Mouse (Mus musculus) midbrain, embryonic 13.5 days (tissue): ENCODE data around the gene Olfr601. TPM values are rescaled to one million over a fixed set of nuclear protein-coding genes. Genes with fewer than 3 reads are reported as not detected.
"Not testable (repeated sequence)": the region's sequence is repeated elsewhere in the genome, so short reads cannot be mapped to it uniquely, and the experiment has no call there.

Source experiments
- ATAC-seq: fragments of 200-750 bp; cut with Nextera tagmentation; 2 replicates; pipeline ENCODE4 v1.8.0; 2017; ENCODE audit warnings: mild to moderate bottlenecking, moderate TSS enrichment, moderate library complexity
- H3K27ac ChIP-seq: fragments of 300-500 bp; sonication (generic); 2 replicates; pipeline ENCODE4 v1.5.1; 2015; ENCODE audit warnings: inconsistent platforms, mild to moderate bottlenecking, moderate library complexity
- H3K27me3 ChIP-seq: fragments of 300-500 bp; sonication (generic); 2 replicates; pipeline ENCODE4 v1.6.1; 2015; ENCODE audit warnings: mild to moderate bottlenecking, inconsistent platforms
- H3K36me3 ChIP-seq: fragments of 300-500 bp; sonication (generic); 2 replicates; pipeline ENCODE4 v1.6.1; 2015; ENCODE audit warnings: mild to moderate bottlenecking, inconsistent platforms
- H3K4me1 ChIP-seq: fragments of 300-500 bp; sonication (generic); replicated peaks from 2 replicates; pipeline ENCODE4 v1.6.1; 2015; ENCODE audit warnings: inconsistent platforms
- H3K4me2 ChIP-seq: fragments of 300-500 bp; sonication (generic); replicated peaks from 2 replicates; pipeline ENCODE4 v1.6.1; 2015; ENCODE audit warnings: moderate library complexity, mild to moderate bottlenecking, inconsistent platforms
- H3K4me3 ChIP-seq: fragments of 300-500 bp; sonication (generic); replicated peaks from 2 replicates; pipeline ENCODE4 v1.5.1; 2015; ENCODE audit warnings: mild to moderate bottlenecking, inconsistent platforms
- H3K9ac ChIP-seq: fragments of 300-500 bp; sonication (generic); replicated peaks from 2 replicates; pipeline ENCODE4 v1.6.1; 2015; ENCODE audit warnings: mild to moderate bottlenecking, inconsistent platforms
- H3K9me3 ChIP-seq: fragments of 300-500 bp; sonication (generic); 2 replicates; pipeline ENCODE4 v1.6.1; 2016; ENCODE audit warnings: mild to moderate bottlenecking, inconsistent platforms
- WGBS: fragments of 180-500 bp; shearing (Covaris S2); methylation state at CpG from one replicate; pipeline ENCODE4 v1.1.7; 2015; 5-methylcytosine and 5-hydroxymethylcytosine counted together
- polyA plus RNA-seq: library from polyadenylated mRNA; unstranded; fragments of >200 nt; fragmentation: Nextera tagmentation; extraction: Ambion mirVana; gene quantifications from 2 replicates; pipeline ENCODE4 v1.2.1, GENCODE M21; 2015

The Olfr601 gene
- not detected in 2 replicates for polyA plus RNA-seq

- Histone ChIP-seq H3K4me1 (no peaks in the 10 kb centered on the region), H3K9ac (no peak within 1 kb of the TSS), H3K4me2 (no peak within 1 kb of the TSS), H3K4me3 (no peak within 1 kb of the TSS), H3K9me3 (no peaks in the 10 kb centered on the region; the same call in 1 of the 2 replicates), H3K27ac (no peak within 1 kb of the TSS), H3K36me3 (no peaks in the 10 kb centered on the region), H3K27me3 (no peaks in the 10 kb centered on the region)
- no peak for ATAC-seq
- WGBS = 91% methylated on average over 1 of the region's 1 CpGs
Observed at GRCm38 (mm10) chr7:103362555-103362954, at the start of gene Olfr601. Gene Olfr601 (minus strand): TSS chr7:103362655.

GRCm38 (mm10) chr7:103406521-103407055 lies 44.1 kb upstream of the Olfr601 start:
- ATAC-seq, H3K27me3 ChIP-seq, H3K4me1 ChIP-seq, H3K36me3 ChIP-seq, H3K4me3 ChIP-seq, H3K27ac ChIP-seq, H3K9me3 ChIP-seq, H3K4me2 ChIP-seq, H3K9ac ChIP-seq: not testable (repeated sequence)
- 72% methylated on average over 3 of the region's 3 CpGs for WGBS

- no peaks in the 10 kb centered on the region for H3K4me1 ChIP-seq
- H3K27me3 ChIP-seq = no peaks in the 10 kb centered on the region
- H3K9ac ChIP-seq = no peak overlapping the region
- 9% methylated on average over 1 of the region's 1 CpGs for WGBS
- H3K4me2 ChIP-seq = no peak overlapping the region
- H3K4me3 ChIP-seq = no peak overlapping the region
- no peaks in the 10 kb centered on the region for H3K36me3 ChIP-seq
- no peak overlapping the region for H3K27ac ChIP-seq
- ATAC-seq = no peak
- H3K9me3 ChIP-seq = no peaks in the 10 kb centered on the region
Observed at GRCm38 (mm10) chr7:103398981-103399380, 36.5 kb upstream of the Olfr601 start.

DNA sequence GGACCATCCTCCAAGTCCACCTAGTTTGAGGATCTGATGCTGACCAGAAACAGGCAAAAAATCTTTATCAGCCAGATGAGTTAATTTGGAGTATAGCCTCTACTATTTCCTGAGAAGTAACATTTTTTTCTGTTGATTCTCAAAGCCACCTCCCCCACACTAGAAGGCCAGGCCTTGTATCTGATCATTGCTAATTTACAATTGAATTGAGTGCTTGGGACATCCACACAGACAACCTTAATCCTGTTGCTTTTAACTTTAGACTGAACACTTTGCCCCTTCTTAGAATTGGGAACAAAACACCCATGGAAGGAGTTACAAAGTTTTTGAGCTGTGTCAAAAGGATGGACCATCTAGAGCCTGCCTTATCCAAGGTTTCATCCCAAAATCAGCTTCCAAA lies 35.3 kb upstream of the Olfr601 start:
- Histone ChIP-seq H3K4me2 (no peak overlapping the region), H3K36me3 (no peaks in the 10 kb centered on the region), H3K27me3 (no peaks in the 10 kb centered on the region), H3K27ac (no peak overlapping the region), H3K9me3 (no peaks in the 10 kb centered on the region), H3K4me1 (no peaks in the 10 kb centered on the region), H3K4me3 (no peak overlapping the region), H3K9ac (no peak overlapping the region)
- ATAC-seq = no peak

- ATAC-seq = no peak
- no peak within 1 kb of the TSS for H3K9ac ChIP-seq
- no peaks in the 10 kb centered on the region for H3K9me3 ChIP-seq
Observed at GRCm38 (mm10) chr7:103386077-103386476, 23.6 kb upstream of the Olfr601 start, which contains the start of gene Olfr603. Gene Olfr603 (minus strand): TSS chr7:103386177.

GRCm38 (mm10) chr7:103349569-103349968 lies 12.9 kb downstream of the Olfr601 start, which contains the start of gene Olfr600:
Gene Olfr600 (minus strand): TSS chr7:103349669.
- Histone ChIP-seq H3K9ac (no peak within 1 kb of the TSS), H3K4me3 (no peak within 1 kb of the TSS), H3K4me2 (no peak within 1 kb of the TSS), H3K4me1 (no peaks in the 10 kb centered on the region), H3K9me3 (no peaks in the 10 kb centered on the region), H3K27ac (no peak within 1 kb of the TSS), H3K27me3 (no peaks in the 10 kb centered on the region), H3K36me3 (no peaks in the 10 kb centered on the region)
- no peak for ATAC-seq

More at GRCm38 (mm10) chr7:103386077-103386476, 23.6 kb upstream of the Olfr601 start, which contains the start of gene Olfr603:
- no peak within 1 kb of the TSS for H3K4me3 ChIP-seq
- H3K4me1 ChIP-seq = no peaks in the 10 kb centered on the region
- H3K27ac ChIP-seq = no peak within 1 kb of the TSS
- H3K27me3 ChIP-seq = no peaks in the 10 kb centered on the region
- H3K36me3 ChIP-seq = no peaks in the 10 kb centered on the region
- no peak within 1 kb of the TSS for H3K4me2 ChIP-seq

- Histone ChIP-seq H3K9me3 (no peaks in the 10 kb centered on the region), H3K9ac (no peak within 1 kb of the TSS), H3K4me2 (no peak within 1 kb of the TSS), H3K27me3 (no peaks in the 10 kb centered on the region), H3K36me3 (no peaks in the 10 kb centered on the region), H3K27ac (no peak within 1 kb of the TSS), H3K4me3 (no peak within 1 kb of the TSS), H3K4me1 (no peaks in the 10 kb centered on the region)
- no peak for ATAC-seq
- WGBS = 83% methylated on average over 1 of the region's 1 CpGs
Observed at GRCm38 (mm10) chr7:103335617-103336016, 26.8 kb downstream of the Olfr601 start, which contains the start of gene Olfr599. Gene Olfr599 (plus strand): TSS chr7:103335917.

DNA sequence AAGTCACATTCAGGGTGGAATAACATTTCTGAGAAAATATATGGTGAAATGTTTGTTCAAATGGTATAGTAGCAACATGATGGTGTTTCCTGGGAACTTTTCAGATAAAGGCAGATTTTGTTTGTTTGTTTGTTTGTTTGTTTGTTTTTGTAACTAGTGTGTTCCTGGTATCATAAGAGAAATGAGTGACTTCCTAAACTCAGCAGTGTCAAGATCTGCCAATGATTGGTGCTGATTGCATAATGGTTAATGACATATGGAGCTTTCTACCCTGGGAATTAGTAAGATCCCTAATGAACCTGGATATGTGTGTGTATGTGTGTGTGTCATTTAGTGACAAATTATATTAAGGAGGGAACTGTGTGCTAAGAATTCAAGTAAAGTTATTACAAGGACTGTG lies 39.2 kb downstream of the Olfr601 start, which contains the start of gene Olfr598:
TSS of gene Olfr598 (plus strand) at position 301 of the 400 bp plus-strand sequence.
- no peaks in the 10 kb centered on the region for H3K36me3 ChIP-seq
- H3K4me2 ChIP-seq = no peak within 1 kb of the TSS
- no peaks in the 10 kb centered on the region for H3K4me1 ChIP-seq
- H3K27me3 ChIP-seq = no peaks in the 10 kb centered on the region
- no peak for ATAC-seq
- H3K9ac ChIP-seq = no peak within 1 kb of the TSS
- no peaks in the 10 kb centered on the region for H3K9me3 ChIP-seq
- H3K27ac ChIP-seq = no peak within 1 kb of the TSS
- no peak within 1 kb of the TSS for H3K4me3 ChIP-seq

DNA sequence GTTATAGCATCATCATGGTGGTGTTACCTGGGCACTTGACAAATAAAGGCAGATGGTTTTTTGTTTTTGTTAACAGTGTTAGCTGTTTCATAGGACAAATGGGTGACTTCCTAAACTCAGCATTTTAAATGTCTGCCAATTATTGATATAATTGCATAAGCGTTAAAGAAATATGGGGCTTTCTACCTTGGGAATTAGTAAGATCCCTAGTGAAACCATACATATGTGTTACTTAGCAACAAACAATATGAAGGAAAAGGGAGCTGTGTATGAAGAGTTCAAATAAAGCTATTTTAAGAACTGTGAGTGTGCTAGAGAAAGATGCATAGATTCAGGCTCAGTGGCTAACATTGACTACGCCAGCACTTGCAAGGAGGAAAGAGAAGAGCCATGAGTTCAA lies 46.4 kb downstream of the Olfr601 start, which contains the start of gene Olfr597:
TSS of gene Olfr597 (plus strand) at position 301 of the 400 bp plus-strand sequence.
- H3K4me3 ChIP-seq, H3K4me2 ChIP-seq, H3K9ac ChIP-seq, H3K27ac ChIP-seq, H3K27me3 ChIP-seq, ATAC-seq, H3K9me3 ChIP-seq, H3K4me1 ChIP-seq, H3K36me3 ChIP-seq: not testable (repeated sequence)
- WGBS = 92% methylated on average over 2 of the region's 2 CpGs

Other genes starting within 250 kb of the Olfr601 start
- not detected in 2 replicates for gene Olfr586, start 237.0 kb downstream of the Olfr601 start, polyA plus RNA-seq
- gene Olfr588-ps1, start 221.8 kb downstream of the Olfr601 start, polyA plus RNA-seq = not detected in 2 replicates
- not detected in 2 replicates for gene Olfr589, start 206.3 kb downstream of the Olfr601 start, polyA plus RNA-seq
- gene Olfr591, start 184.3 kb downstream of the Olfr601 start, polyA plus RNA-seq = not detected in 2 replicates
- not detected in 2 replicates for gene Olfr592, start 177.9 kb downstream of the Olfr601 start, polyA plus RNA-seq
- gene Olfr593, start 150.8 kb downstream of the Olfr601 start, polyA plus RNA-seq = not detected in 2 replicates
- not detected in 2 replicates for gene Olfr594, start 145.7 kb downstream of the Olfr601 start, polyA plus RNA-seq
- gene Usp17ld, start 110.2 kb downstream of the Olfr601 start, polyA plus RNA-seq = not detected in 2 replicates
- not detected in 2 replicates for gene Olfr596, start 57.0 kb downstream of the Olfr601 start, polyA plus RNA-seq
- gene Olfr597, start 46.3 kb downstream of the Olfr601 start, polyA plus RNA-seq = not detected in 2 replicates
- not detected in 2 replicates for gene Olfr598, start 39.1 kb downstream of the Olfr601 start, polyA plus RNA-seq
- not detected in 2 replicates for gene Olfr599, start 26.7 kb downstream of the Olfr601 start, polyA plus RNA-seq
- not detected in 2 replicates for gene Olfr600, start 13.0 kb downstream of the Olfr601 start, polyA plus RNA-seq
- not detected in 2 replicates for gene Olfr603, start 23.5 kb upstream of the Olfr601 start, polyA plus RNA-seq
- gene Usp17lc, start 52.4 kb upstream of the Olfr601 start, polyA plus RNA-seq = not detected in 2 replicates
- not detected in 2 replicates for gene Olfr605, start 82.8 kb upstream of the Olfr601 start, polyA plus RNA-seq
- gene Olfr606, start 86.4 kb upstream of the Olfr601 start, polyA plus RNA-seq = not detected in 2 replicates
- gene Olfr607, start 101.5 kb upstream of the Olfr601 start, polyA plus RNA-seq = not detected in 2 replicates
- not detected in 2 replicates for gene Olfr608, start 107.2 kb upstream of the Olfr601 start, polyA plus RNA-seq
- not detected in 2 replicates for gene Olfr609, start 135.4 kb upstream of the Olfr601 start, polyA plus RNA-seq
- not detected in 2 replicates for gene Olfr610, start 149.5 kb upstream of the Olfr601 start, polyA plus RNA-seq
- gene Olfr611, start 158.2 kb upstream of the Olfr601 start, polyA plus RNA-seq = not detected in 2 replicates
- not detected in 2 replicates for gene Olfr612, start 180.1 kb upstream of the Olfr601 start, polyA plus RNA-seq
- not detected in 2 replicates for gene Olfr613, start 185.4 kb upstream of the Olfr601 start, polyA plus RNA-seq
- gene Olfr615, start 193.4 kb upstream of the Olfr601 start, polyA plus RNA-seq = not detected in 2 replicates
- gene Olfr616, start 206.5 kb upstream of the Olfr601 start, polyA plus RNA-seq = not detected in 2 replicates
- gene Olfr617, start 210.4 kb upstream of the Olfr601 start, polyA plus RNA-seq = not detected in 2 replicates
- gene Olfr618, start 227.4 kb upstream of the Olfr601 start, polyA plus RNA-seq = not detected in 2 replicates
- gene Olfr619, start 237.9 kb upstream of the Olfr601 start, polyA plus RNA-seq = not detected in 2 replicates
- not detected in 2 replicates for gene Olfr620, start 249.9 kb upstream of the Olfr601 start, polyA plus RNA-seq